Mouse (Mus musculus): ENCODE data around the gene Map3k12. TPM values are rescaled to one million over a fixed set of nuclear protein-coding genes. Genes with fewer than 3 reads are reported as not detected.

Map3k12 gene
- polyA plus RNA-seq, 1 experiment from 2014 or later, result 10.0 TPM

DNA sequence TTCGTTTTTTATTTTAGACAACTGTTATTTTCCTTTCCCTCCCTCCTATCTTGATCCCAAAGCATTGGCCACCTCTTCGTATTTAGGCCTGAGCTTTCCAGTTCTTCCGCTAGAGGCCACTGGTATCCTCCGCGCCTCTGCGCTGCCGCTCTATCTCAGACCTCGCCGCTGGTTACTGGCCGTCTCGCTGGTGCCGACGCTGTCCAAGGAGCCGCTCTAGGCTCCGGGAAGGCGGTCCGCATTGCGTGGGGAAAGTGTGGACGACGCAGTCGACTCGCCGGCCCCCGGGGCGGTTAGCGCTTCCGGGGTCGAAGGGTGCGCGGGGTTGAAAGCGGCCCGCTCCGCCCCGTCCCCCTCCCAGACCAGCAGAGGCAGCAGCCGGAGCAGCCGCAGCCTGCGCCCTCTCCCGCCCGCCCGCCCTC, 46.7 kb downstream of the Map3k12 start, which contains the start of gene Pcbp2:
Gene Pcbp2, plus strand, starts transcription at position 357 of the 422 bp plus-strand sequence.
- Histone ChIP-seq H3K9me3 (replicated peaks; ENCODE audit: control insufficient read depth, low read length) (no peaks in the 10 kb centered on the region; the same call in 1 of the 2 replicates), H3K4me2 (peak within 1 kb of the TSS; percentile 80), H3K27me3 (ENCODE audit: control insufficient read depth, insufficient read depth, low read length) (no peaks in the 10 kb centered on the region), H3K4me3 (ENCODE audit: low read depth, low read length) (peak within 1 kb of the TSS; percentile 75), H3K36me3 (ENCODE audit: control insufficient read depth, insufficient read depth, low read length) (peaks cover 5% of the 10 kb centered on the region), H3K4me1 (ENCODE audit: control insufficient read depth, insufficient read depth, low read length) (peaks cover 7% of the 10 kb centered on the region), H3K27ac (ENCODE audit: low read depth, low read length) (peak within 1 kb of the TSS; percentile 90), H3K9ac (ENCODE audit: low read depth, low read length) (peak within 1 kb of the TSS; percentile 77)
- ATAC-seq (replicated peaks; ENCODE audit: insufficient number of reproducible peaks, low FRiP score, low TSS enrichment), result peak; percentile 99
- WGBS (ENCODE audit: insufficient replicate concordance), result under 1% methylated on average over 30 of the region's 40 CpGs

DNA sequence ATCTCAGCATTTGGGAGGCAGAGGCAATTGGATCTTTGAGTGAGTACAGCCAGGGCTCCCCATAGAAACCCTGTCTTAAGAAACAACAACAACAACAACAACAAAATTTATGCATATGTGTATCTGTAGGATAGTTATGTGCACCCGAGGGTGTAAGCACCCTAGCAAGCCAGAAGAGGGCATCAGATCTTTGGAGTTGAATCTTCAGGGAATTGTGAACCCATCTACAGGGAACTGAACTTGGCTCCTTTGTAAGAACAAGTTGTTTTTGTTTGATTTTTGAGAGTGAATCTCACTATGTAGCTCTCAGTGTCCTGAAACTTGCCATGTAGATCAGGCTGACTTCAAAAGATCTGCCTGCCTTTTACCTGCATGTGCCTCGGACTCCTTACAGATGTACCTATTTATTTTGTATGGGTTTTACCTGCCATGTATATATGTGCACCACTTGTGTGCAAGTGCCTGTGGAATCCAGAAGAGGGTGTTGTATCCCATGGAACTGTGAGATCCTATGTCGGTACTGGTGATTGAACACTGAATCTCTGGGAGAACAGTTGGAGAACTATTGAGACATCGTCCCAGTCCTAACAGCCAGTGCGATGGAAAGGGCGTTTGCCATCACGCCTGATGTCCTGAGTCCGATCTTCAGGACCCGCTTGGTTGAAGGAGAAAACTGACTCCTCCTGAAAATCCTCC, 48.0 kb downstream of the Map3k12 start:
- Histone ChIP-seq H3K9ac (ENCODE audit: low read depth, low read length) (no peak overlapping the region), H3K9me3 (replicated peaks; ENCODE audit: control insufficient read depth, low read length) (no peaks in the 10 kb centered on the region; the same call in 1 of the 2 replicates), H3K36me3 (ENCODE audit: control insufficient read depth, insufficient read depth, low read length) (no peaks in the 10 kb centered on the region; the same call in none of the 2 replicates), H3K4me3 (ENCODE audit: low read depth, low read length) (no peak overlapping the region), H3K4me2 (no peak overlapping the region), H3K27ac (ENCODE audit: low read depth, low read length) (no peak overlapping the region), H3K27me3 (ENCODE audit: control insufficient read depth, insufficient read depth, low read length) (no peaks in the 10 kb centered on the region), H3K4me1 (ENCODE audit: control insufficient read depth, insufficient read depth, low read length) (peaks cover 7% of the 10 kb centered on the region)
- WGBS (ENCODE audit: insufficient replicate concordance), result 95% methylated on average over 9 of the region's 9 CpGs
- no peak for ATAC-seq (replicated peaks; ENCODE audit: insufficient number of reproducible peaks, low FRiP score, low TSS enrichment)

DNA sequence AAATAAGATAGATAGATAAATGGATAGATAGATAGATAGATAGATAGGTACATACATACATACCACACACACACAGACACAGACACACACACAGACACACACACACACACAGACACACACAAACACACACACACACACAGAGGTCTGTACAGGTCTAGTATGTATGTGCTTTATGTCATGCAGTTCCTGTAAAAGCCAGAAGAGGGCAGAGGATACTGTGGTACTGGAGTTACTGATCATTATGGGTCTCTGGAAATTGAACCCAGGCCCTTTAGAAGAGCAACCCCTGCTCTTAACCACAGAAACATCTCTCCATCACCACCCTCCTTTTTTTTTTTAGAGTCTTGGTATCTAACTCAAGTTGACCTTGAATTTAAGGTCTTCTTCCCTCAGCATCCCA, 53.2 kb downstream of the Map3k12 start:
- H3K4me1 ChIP-seq (ENCODE audit: control insufficient read depth, insufficient read depth, low read length), result peaks cover 11% of the 10 kb centered on the region; the same call in 1 of the 2 replicates
- no peak overlapping the region for H3K4me3 ChIP-seq (ENCODE audit: low read depth, low read length)
- H3K9ac ChIP-seq (ENCODE audit: low read depth, low read length), result no peak overlapping the region
- H3K4me2 ChIP-seq, result no peak overlapping the region
- H3K27ac ChIP-seq (ENCODE audit: low read depth, low read length), result no peak overlapping the region
- no peak for ATAC-seq (replicated peaks; ENCODE audit: insufficient number of reproducible peaks, low FRiP score, low TSS enrichment)
- 0 out of 2 replicates have a peak, but pooled peaks cover 2% of the 10 kb centered on the region for H3K36me3 ChIP-seq (ENCODE audit: control insufficient read depth, insufficient read depth, low read length)
- no peaks in the 10 kb centered on the region for H3K27me3 ChIP-seq (ENCODE audit: control insufficient read depth, insufficient read depth, low read length)
- H3K9me3 ChIP-seq (replicated peaks; ENCODE audit: control insufficient read depth, low read length), result no peaks in the 10 kb centered on the region; the same call in 1 of the 2 replicates

DNA sequence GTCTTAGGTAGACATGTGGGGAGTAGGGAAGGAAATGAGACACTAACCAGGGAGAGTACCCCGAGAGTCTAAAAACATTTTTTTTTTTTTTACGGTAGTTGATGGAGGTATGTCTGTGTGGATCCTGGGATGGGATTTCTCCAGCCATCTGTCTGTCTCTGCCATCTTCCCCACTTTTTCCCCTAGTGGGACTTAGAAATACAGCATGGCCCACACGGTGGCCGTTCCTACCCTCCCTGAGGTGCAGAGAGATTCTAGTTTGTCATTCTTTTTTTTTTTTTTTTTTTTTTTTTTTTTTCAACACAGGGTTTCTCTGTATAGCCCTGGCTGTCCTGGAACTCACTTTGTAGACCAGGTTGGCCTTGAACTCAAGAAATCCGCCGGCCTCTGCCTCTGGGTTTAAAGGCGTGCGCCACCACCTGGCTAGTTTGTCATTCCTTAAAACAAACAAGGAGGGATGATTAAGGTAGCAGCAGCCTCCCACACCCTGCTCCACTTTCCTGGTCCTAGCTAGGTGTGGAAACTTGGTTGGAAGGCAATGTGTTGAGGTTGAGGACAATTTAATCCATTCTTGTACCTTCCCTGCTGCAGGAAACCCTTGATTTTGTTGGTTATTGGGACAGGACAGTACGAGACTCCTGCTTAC, 55.3 kb downstream of the Map3k12 start:
- H3K27ac ChIP-seq (ENCODE audit: low read depth, low read length), result peak overlapping the region; percentile 75
- peak overlapping the region; percentile 39; the same call in 1 of the 2 replicates for H3K9ac ChIP-seq (ENCODE audit: low read depth, low read length)
- H3K4me1 ChIP-seq (ENCODE audit: control insufficient read depth, insufficient read depth, low read length), result peaks cover 11% of the 10 kb centered on the region; the same call in 1 of the 2 replicates
- H3K4me3 ChIP-seq (ENCODE audit: low read depth, low read length), result peak overlapping the region; percentile 34
- H3K27me3 ChIP-seq (ENCODE audit: control insufficient read depth, insufficient read depth, low read length), result no peaks in the 10 kb centered on the region
- H3K36me3 ChIP-seq (ENCODE audit: control insufficient read depth, insufficient read depth, low read length), result 0 out of 2 replicates have a peak, but pooled peaks cover 2% of the 10 kb centered on the region
- no peak for ATAC-seq (replicated peaks; ENCODE audit: insufficient number of reproducible peaks, low FRiP score, low TSS enrichment)
- no peaks in the 10 kb centered on the region for H3K9me3 ChIP-seq (replicated peaks; ENCODE audit: control insufficient read depth, low read length)
- WGBS (ENCODE audit: insufficient replicate concordance), result 75% methylated on average over 9 of the region's 9 CpGs
- peak overlapping the region; percentile 75 for H3K4me2 ChIP-seq

DNA sequence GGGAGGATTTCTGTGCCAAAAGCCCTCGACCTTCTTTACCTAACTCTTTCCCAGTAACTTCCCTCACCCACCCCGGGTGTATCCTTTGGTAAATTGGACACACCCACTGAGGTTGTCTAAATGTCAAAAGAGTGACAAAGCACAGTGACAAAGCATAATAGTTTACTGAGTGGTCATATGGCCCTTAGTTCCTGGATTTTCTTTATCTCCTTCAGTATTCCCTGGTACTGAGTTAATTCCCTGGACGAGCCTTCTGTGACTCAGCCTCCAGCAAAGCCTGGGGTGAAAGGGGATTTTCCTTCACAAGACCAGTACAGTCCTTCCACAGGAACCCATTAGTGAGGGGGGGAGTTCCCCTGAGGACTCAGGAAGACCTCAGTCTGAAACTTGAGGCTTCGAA, 55.9 kb downstream of the Map3k12 start:
- peak overlapping the region; percentile 75 for H3K4me2 ChIP-seq
- peak overlapping the region; percentile 75 for H3K27ac ChIP-seq (ENCODE audit: low read depth, low read length)
- no peaks in the 10 kb centered on the region for H3K9me3 ChIP-seq (replicated peaks; ENCODE audit: control insufficient read depth, low read length)
- 56% methylated on average over 4 of the region's 4 CpGs for WGBS (ENCODE audit: insufficient replicate concordance)
- peak overlapping the region; percentile 39; the same call in 1 of the 2 replicates for H3K9ac ChIP-seq (ENCODE audit: low read depth, low read length)
- no peaks in the 10 kb centered on the region for H3K27me3 ChIP-seq (ENCODE audit: control insufficient read depth, insufficient read depth, low read length)
- peak overlapping the region; percentile 34 for H3K4me3 ChIP-seq (ENCODE audit: low read depth, low read length)
- H3K36me3 ChIP-seq (ENCODE audit: control insufficient read depth, insufficient read depth, low read length), result 0 out of 2 replicates have a peak, but pooled peaks cover 2% of the 10 kb centered on the region
- peaks cover 11% of the 10 kb centered on the region; the same call in 1 of the 2 replicates for H3K4me1 ChIP-seq (ENCODE audit: control insufficient read depth, insufficient read depth, low read length)
- ATAC-seq (replicated peaks; ENCODE audit: insufficient number of reproducible peaks, low FRiP score, low TSS enrichment), result 0 out of 2 replicates have a peak, but pooled peaks have one; percentile 44

DNA sequence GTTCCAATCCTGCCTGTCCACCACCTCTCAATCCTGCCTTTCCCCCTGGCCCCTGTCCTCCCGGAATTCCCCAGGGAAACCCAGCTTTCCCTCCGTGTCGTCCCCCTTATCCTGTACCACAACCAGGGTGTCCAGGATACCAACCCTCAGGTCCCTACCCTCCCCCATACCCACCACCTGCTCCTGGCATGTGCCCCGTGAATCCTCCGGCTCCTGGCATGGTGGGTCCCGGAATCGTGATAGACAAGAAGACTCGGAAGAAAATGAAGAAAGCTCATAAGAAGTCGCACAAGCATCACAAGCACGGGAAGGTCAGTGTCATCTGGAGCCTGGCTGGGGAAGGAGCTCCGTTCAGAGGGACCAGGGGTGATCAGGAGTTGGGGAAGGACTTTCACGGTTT, 56.5 kb downstream of the Map3k12 start:
- Histone ChIP-seq H3K4me1 (ENCODE audit: control insufficient read depth, insufficient read depth, low read length) (peaks cover 11% of the 10 kb centered on the region; the same call in 1 of the 2 replicates), H3K4me2 (peak overlapping the region; percentile 75), H3K27ac (ENCODE audit: low read depth, low read length) (peak overlapping the region; percentile 75), H3K27me3 (ENCODE audit: control insufficient read depth, insufficient read depth, low read length) (no peaks in the 10 kb centered on the region), H3K9me3 (replicated peaks; ENCODE audit: control insufficient read depth, low read length) (no peaks in the 10 kb centered on the region), H3K4me3 (ENCODE audit: low read depth, low read length) (peak overlapping the region; percentile 34), H3K9ac (ENCODE audit: low read depth, low read length) (peak overlapping the region; percentile 58; the same call in 1 of the 2 replicates), H3K36me3 (ENCODE audit: control insufficient read depth, insufficient read depth, low read length) (0 out of 2 replicates have a peak, but pooled peaks cover 2% of the 10 kb centered on the region)
- no peak for ATAC-seq (replicated peaks; ENCODE audit: insufficient number of reproducible peaks, low FRiP score, low TSS enrichment)
- whole genome bisulfite sequencing (ENCODE audit: insufficient replicate concordance), result 72% methylated on average over 12 of the region's 12 CpGs

DNA sequence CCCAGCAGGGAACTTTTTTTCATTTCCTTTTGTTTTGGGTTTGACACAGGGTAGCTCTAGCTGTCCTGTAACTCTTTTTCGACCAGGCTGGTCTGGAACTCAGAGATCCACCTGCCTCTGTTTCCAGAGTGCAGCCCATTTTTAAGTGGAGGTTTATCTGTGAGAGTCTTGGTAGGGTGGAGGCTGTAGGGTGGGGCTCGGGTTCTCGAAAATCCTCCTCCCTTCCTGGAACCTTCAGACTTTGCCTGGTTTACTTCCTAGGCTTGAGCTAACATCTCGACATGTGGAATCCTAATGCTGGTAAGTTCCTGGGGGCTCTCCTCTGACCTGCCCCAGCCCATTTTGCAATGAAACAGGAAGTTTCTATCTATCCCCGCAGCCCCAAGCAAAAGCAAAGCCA, 57.0 kb downstream of the Map3k12 start:
- Histone ChIP-seq H3K4me1 (ENCODE audit: control insufficient read depth, insufficient read depth, low read length) (peaks cover 11% of the 10 kb centered on the region; the same call in 1 of the 2 replicates), H3K27ac (ENCODE audit: low read depth, low read length) (peak overlapping the region; percentile 75), H3K4me2 (peak overlapping the region; percentile 75), H3K4me3 (ENCODE audit: low read depth, low read length) (peak overlapping the region; percentile 56), H3K27me3 (ENCODE audit: control insufficient read depth, insufficient read depth, low read length) (no peaks in the 10 kb centered on the region), H3K9me3 (replicated peaks; ENCODE audit: control insufficient read depth, low read length) (no peaks in the 10 kb centered on the region), H3K36me3 (ENCODE audit: control insufficient read depth, insufficient read depth, low read length) (0 out of 2 replicates have a peak, but pooled peaks cover 2% of the 10 kb centered on the region), H3K9ac (ENCODE audit: low read depth, low read length) (peak overlapping the region; percentile 58; the same call in 1 of the 2 replicates)
- peak; percentile 39 for ATAC-seq (replicated peaks; ENCODE audit: insufficient number of reproducible peaks, low FRiP score, low TSS enrichment)
- 49% methylated on average over 5 of the region's 5 CpGs for WGBS (ENCODE audit: insufficient replicate concordance)

DNA sequence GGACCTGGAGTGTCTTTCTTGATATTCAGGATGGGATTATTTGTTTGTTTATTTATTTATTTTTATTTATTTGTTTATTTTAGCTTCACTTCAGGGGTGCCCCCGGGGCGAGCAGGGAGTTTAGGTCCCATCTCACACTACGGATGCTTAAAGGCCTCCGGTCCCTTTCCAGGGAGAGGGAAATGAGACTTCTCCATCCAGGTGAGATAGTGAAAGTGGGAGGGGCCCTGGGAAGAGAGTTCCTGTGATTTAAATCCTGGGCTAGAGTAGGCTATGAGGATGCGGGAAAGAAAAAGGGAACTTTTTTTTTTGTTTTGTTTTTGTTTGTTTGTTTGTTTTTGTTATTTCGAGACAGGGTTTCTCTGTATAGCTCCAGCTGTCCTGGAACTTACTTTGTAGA, 57.5 kb downstream of the Map3k12 start:
- Histone ChIP-seq H3K4me1 (ENCODE audit: control insufficient read depth, insufficient read depth, low read length) (peaks cover 11% of the 10 kb centered on the region; the same call in 1 of the 2 replicates), H3K9ac (ENCODE audit: low read depth, low read length) (peak overlapping the region; percentile 65), H3K4me2 (peak overlapping the region; percentile 75), H3K27me3 (ENCODE audit: control insufficient read depth, insufficient read depth, low read length) (no peaks in the 10 kb centered on the region), H3K9me3 (replicated peaks; ENCODE audit: control insufficient read depth, low read length) (no peaks in the 10 kb centered on the region), H3K36me3 (ENCODE audit: control insufficient read depth, insufficient read depth, low read length) (0 out of 2 replicates have a peak, but pooled peaks cover 2% of the 10 kb centered on the region), H3K4me3 (ENCODE audit: low read depth, low read length) (peak overlapping the region; percentile 56), H3K27ac (ENCODE audit: low read depth, low read length) (peak overlapping the region; percentile 75)
- no peak for ATAC-seq (replicated peaks; ENCODE audit: insufficient number of reproducible peaks, low FRiP score, low TSS enrichment)
- 26% methylated on average over 6 of the region's 6 CpGs for WGBS (ENCODE audit: insufficient replicate concordance)
